Mouse (Mus musculus) G1E-ER4 (cell line): ENCODE results near the gene Mapkbp1. TPM values are rescaled to one million over a fixed set of nuclear protein-coding genes. Genes with fewer than 3 reads are reported as not detected.

ENCODE experiments used
- GATA1 ChIP-seq: IDR thresholded peaks from one replicate; pipeline ENCODE4 v1.8.0; 2012; ENCODE audit warnings: low read length, inconsistent platforms
- polyA plus RNA-seq: library from polyadenylated mRNA; stranded (reverse); fragments of >175 nt; gene quantifications from 2 replicates; pipeline ENCODE4 v1.2.3, GENCODE M21; 2012

The Mapkbp1 gene
- polyA plus RNA-seq, 1 experiment: 3.5 TPM

- TF ChIP-seq GATA1: no peak
These were observed 87.7 kb downstream of the Mapkbp1 start for GRCm38 (mm10) chr2:120060190-120060589.

- no peak for TF ChIP-seq GATA1
These were observed 88.2 kb downstream of the Mapkbp1 start for GRCm38 (mm10) chr2:120060651-120061050.

GRCm38 (mm10) chr2:120062248-120062647 is 89.7 kb downstream of the Mapkbp1 start:
- no peak for TF ChIP-seq GATA1

- TF ChIP-seq GATA1: no peak
These were observed 92.1 kb downstream of the Mapkbp1 start for GRCm38 (mm10) chr2:120064639-120065038.

- TF ChIP-seq GATA1: no peak
These were observed 92.7 kb downstream of the Mapkbp1 start for GRCm38 (mm10) chr2:120065243-120065642.

GRCm38 (mm10) chr2:120066224-120066623 is 93.7 kb downstream of the Mapkbp1 start:
- no peak for TF ChIP-seq GATA1

GRCm38 (mm10) chr2:120068555-120069465 is 96.3 kb downstream of the Mapkbp1 start:
- no peak for TF ChIP-seq GATA1

- no peak for TF ChIP-seq GATA1
These were observed 97.0 kb downstream of the Mapkbp1 start for GRCm38 (mm10) chr2:120069466-120069990.

GRCm38 (mm10) chr2:120074096-120074495 is 101.6 kb downstream of the Mapkbp1 start:
- TF ChIP-seq GATA1: no peak

- TF ChIP-seq GATA1: no peak
These were observed 103.7 kb downstream of the Mapkbp1 start for GRCm38 (mm10) chr2:120076076-120076705.

Other genes starting within 250 kb of the Mapkbp1 start
- gene Itpka, start 230.4 kb upstream of the Mapkbp1 start, polyA plus RNA-seq: 1.9 and 2.1 TPM in 2 replicates
- not detected in 2 replicates for gene Ltk, start 212.3 kb upstream of the Mapkbp1 start, polyA plus RNA-seq
- gene Rpap1, start 185.2 kb upstream of the Mapkbp1 start, polyA plus RNA-seq: 25.6 and 33.3 TPM in 2 replicates
- 0.18 and 0.32 TPM in 2 replicates for gene Tyro3, start 175.0 kb upstream of the Mapkbp1 start, polyA plus RNA-seq
- gene Mga, start 75.5 kb upstream of the Mapkbp1 start, polyA plus RNA-seq: 1.3 and 2.5 TPM in 2 replicates
- 2.8 and 3.4 TPM in 2 replicates for gene Jmjd7, start 54.8 kb downstream of the Mapkbp1 start, polyA plus RNA-seq
- 0.04 and 0.08 TPM in 2 replicates for gene Gm28042, start 54.8 kb downstream of the Mapkbp1 start, polyA plus RNA-seq
- 0.15 and 0.24 TPM in 2 replicates for gene Pla2g4b, start 60.7 kb downstream of the Mapkbp1 start, polyA plus RNA-seq
- 29.7 and 38.5 TPM in 2 replicates for gene Ehd4, start 181.9 kb downstream of the Mapkbp1 start, polyA plus RNA-seq